Comparison of ENCODE assay signal across 9 mouse cellular contexts in the genomic region with DNA sequence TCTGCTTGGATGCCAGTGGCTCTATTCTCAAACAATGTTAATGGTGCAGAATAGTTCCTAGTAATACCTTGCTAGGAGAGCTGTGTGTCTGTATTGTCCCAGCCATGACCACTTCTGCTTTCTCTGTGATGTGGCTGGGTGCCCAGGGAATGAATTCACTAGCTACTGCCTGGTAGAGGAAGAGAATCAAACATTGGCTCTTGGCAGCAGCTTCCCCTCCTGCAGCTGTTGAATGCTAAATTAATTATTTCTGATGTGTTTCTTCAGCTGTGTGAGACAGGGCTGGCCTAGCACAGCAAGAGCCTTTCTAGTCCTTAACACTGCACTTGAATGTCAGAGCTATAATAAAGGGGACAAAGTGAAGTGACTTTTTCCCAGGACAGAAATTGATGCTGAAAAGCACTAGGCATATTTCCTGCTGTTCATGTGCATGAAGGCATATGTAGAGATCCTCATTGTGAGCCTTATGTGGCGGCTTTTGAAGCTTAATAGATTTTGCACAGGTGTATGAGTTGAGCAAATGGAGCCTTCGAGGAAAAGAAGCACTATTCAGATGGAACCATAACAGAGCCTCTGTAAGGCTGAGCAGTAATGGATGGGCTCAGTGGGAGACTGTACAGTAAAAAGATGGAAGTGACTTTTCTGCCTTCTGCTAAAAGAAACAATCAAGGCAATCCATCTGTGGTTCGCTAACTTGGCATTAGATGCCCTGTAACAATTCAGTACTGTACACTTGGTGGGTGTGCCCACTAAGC. TPM values are rescaled to one million over a fixed set of nuclear protein-coding genes. Genes with fewer than 3 reads are reported as not detected.
A peak's percentile ranks its signal among the peaks of the same experiment; 100 is the strongest.
DNase-seq lines count a peak whose midpoint lies in the region; ATAC-seq and TF ChIP-seq lines count a peak whose summit lies in the region.
"Had no signal": no experiment of that assay in that cellular context is flagged by ENCODE, and none has a peak within 500 bp of the region (broad histone marks: within the 10 kb centered on the region; RNA-seq: fewer than 3 reads in every experiment).

No protein-coding gene starts in this region.

- 87% methylated on average over 3 of the region's 3 CpGs for WGBS in kidney, embryonic 15.5 days
- 71% methylated on average over 3 of the region's 3 CpGs for WGBS in liver, postnatal 0 days (ENCODE audit: insufficient replicate concordance)

- H3K27ac ChIP-seq in kidney, embryonic 15.5 days: no peak overlapping the region
- H3K27ac ChIP-seq in liver, postnatal 0 days (ENCODE audit: low read depth): no peak overlapping the region
- H3K27ac ChIP-seq: macrophage had no signal

- H3K9ac ChIP-seq in kidney, embryonic 15.5 days: no peak overlapping the region
- no peak overlapping the region for H3K9ac ChIP-seq in liver, postnatal 0 days (replicated peaks)

- TF ChIP-seq EP300 in liver, postnatal 0 days (IDR thresholded peaks at IDR 0.05; ENCODE audit: low read depth): no peak

- no peaks in the 10 kb centered on the region for H3K4me1 ChIP-seq in kidney, embryonic 15.5 days
- H3K4me1 ChIP-seq in liver, postnatal 0 days (ENCODE audit: insufficient read depth): no peaks in the 10 kb centered on the region

- H3K27me3 ChIP-seq in kidney, embryonic 15.5 days: no peaks in the 10 kb centered on the region
- no peaks in the 10 kb centered on the region for H3K27me3 ChIP-seq in liver, postnatal 0 days (ENCODE audit: insufficient read depth, low read length)

- no peaks in the 10 kb centered on the region for H3K9me3 ChIP-seq in kidney, embryonic 15.5 days (replicated peaks)
- H3K9me3 ChIP-seq in liver, postnatal 0 days (ENCODE audit: low read length): no peaks in the 10 kb centered on the region

- no peak for TF ChIP-seq CTCF in brain, embryonic 14.5 days (IDR thresholded peaks at IDR 0.05; ENCODE audit: borderline replicate concordance, extremely low read depth, insufficient read depth, insufficient read length)
- no peak for TF ChIP-seq CTCF in liver, postnatal 0 days (IDR thresholded peaks at IDR 0.05; ENCODE audit: low read depth)

- no peak for TF ChIP-seq POLR2A in brain, embryonic 14.5 days (IDR thresholded peaks at IDR 0.05; ENCODE audit: borderline replicate concordance, extremely low read depth, insufficient read depth, insufficient read length, poor library complexity, severe bottlenecking)

- no peak overlapping the region for H3K4me2 ChIP-seq in kidney, embryonic 15.5 days
- no peak overlapping the region for H3K4me2 ChIP-seq in liver, postnatal 0 days (ENCODE audit: low read depth, low read length)

- H3K36me3 ChIP-seq in kidney, embryonic 15.5 days: no peaks in the 10 kb centered on the region
- H3K36me3 ChIP-seq in liver, postnatal 0 days (replicated peaks; ENCODE audit: insufficient read depth, low read length): no peaks in the 10 kb centered on the region

- DNase-seq in kidney, postnatal 10 days: peak; percentile 44
- DNase-seq in brain, embryonic 14.5 days (ENCODE audit: low read depth): peak; percentile 91
- DNase-seq in frontal cortex, postnatal 36 days (ENCODE audit: low spot score in 2 of 2): peak; percentile 20 to 47
- DNase-seq in left cerebral cortex, adult 11 months (ENCODE audit: low spot score): peak; percentile 22
- peak; percentile 82 to 86 for DNase-seq in right cerebral cortex, postnatal 10 days (ENCODE audit: low spot score in 2 of 2)
- no peak for DNase-seq in liver, postnatal 0 days
- no peak for DNase-seq in adrenal gland, adult 18-20 months (ENCODE audit: low spot score in 2 of 2)

- no peak overlapping the region for H3K4me3 ChIP-seq in kidney, embryonic 15.5 days (replicated peaks)
- H3K4me3 ChIP-seq in liver, postnatal 0 days (ENCODE audit: low read depth, low read length): no peak overlapping the region

- no peak for ATAC-seq in kidney, embryonic 15.5 days (replicated peaks; ENCODE audit: low FRiP score)
- no peak for ATAC-seq in liver, postnatal 0 days

RNA-seq across cellular contexts. Expression of a gene that starts 46.9 kb away (rescaled TPM):
- 12.8 and 14.6 TPM in 2 replicates for polyA plus RNA-seq in kidney, embryonic 15.5 days (2015; fragmentation: Nextera tagmentation; extraction: Ambion mirVana)
- 5.9 and 6.1 TPM in 2 replicates for polyA plus RNA-seq in brain, embryonic 14.5 days (2012; rRNA removed)
- 7.8 and 8.3 TPM in 2 replicates for polyA plus RNA-seq in liver, postnatal 0 days (2015; fragmentation: Nextera tagmentation; extraction: Ambion mirVana)
- 10 to 100 TPM; 10.9 to 13.2 TPM for total RNA-seq in adrenal gland, adult 18-20 months (2021)

RNA-seq across cellular contexts. Expression of a gene that starts 47.4 kb away (rescaled TPM):
- polyA plus RNA-seq in kidney, embryonic 15.5 days (2015; fragmentation: Nextera tagmentation; extraction: Ambion mirVana): 64.6 and 70.4 TPM in 2 replicates
- 17.6 and 18.6 TPM in 2 replicates for polyA plus RNA-seq in brain, embryonic 14.5 days (2012; rRNA removed)
- 29.3 and 29.5 TPM in 2 replicates for polyA plus RNA-seq in liver, postnatal 0 days (2015; fragmentation: Nextera tagmentation; extraction: Ambion mirVana)
- 10 to 100 TPM; 16.6 to 16.7 TPM for total RNA-seq in adrenal gland, adult 18-20 months (2021)

Comparison
In these comparisons a context has a peak if more than half of its experiments do, and no peak if none do; other contexts are left out.
1. DNase-seq: peak in kidney, postnatal 10 days (single experiment), brain, embryonic 14.5 days (single experiment), frontal cortex, postnatal 36 days (2 of 2), left cerebral cortex, adult 11 months (single experiment) and right cerebral cortex, postnatal 10 days (2 of 2); none in liver, postnatal 0 days (single experiment) and adrenal gland, adult 18-20 months (0 of 2).